Mouse (Mus musculus): ENCODE data around the gene Pigp. TPM values are rescaled to one million over a fixed set of nuclear protein-coding genes. Genes with fewer than 3 reads are reported as not detected.

Pigp gene
- polyA plus RNA-seq (2012; rRNA removed): 31.5 and 31.7 TPM in 2 replicates

DNA sequence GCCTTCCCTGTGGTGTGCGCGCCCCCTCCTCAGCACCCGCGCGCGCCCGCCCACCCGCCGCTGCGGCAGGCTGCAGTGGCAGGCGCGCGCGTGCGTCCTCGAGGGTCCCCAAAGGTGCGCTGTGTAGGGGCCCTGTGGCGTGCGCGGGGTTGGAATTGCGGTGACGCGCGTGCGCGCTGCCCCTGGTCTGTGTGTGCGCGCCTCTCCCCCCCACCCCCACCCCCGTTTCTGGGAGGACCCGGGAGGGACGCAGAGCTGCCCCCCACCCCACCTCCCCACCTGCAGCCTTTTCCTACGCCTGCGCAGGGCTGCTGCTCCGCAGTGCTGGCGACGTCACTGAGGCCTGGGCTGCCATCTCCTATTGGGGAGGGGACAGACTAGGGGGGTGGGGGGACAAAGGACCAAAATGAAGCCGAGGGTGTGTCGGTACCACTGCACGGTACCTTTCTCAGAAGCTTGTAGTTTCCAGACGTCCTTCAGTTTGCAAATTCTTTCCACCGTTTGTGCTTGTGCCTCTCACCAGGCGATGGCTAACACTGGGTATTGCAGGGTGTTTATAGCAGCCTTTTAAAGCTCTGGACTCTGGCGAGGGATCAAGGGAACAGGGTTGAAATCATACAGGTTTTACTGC lies at the start of gene Pigp:
Gene Pigp (minus strand): TSS at position 542 of the 631 bp plus-strand sequence.

GRCm38 (mm10) chr16:94370173-94370914 lies 1.3 kb downstream of the Pigp start, which contains the start of gene Ttc3:
TSS of gene Ttc3 (plus strand) at chr16:94370618.

DNA sequence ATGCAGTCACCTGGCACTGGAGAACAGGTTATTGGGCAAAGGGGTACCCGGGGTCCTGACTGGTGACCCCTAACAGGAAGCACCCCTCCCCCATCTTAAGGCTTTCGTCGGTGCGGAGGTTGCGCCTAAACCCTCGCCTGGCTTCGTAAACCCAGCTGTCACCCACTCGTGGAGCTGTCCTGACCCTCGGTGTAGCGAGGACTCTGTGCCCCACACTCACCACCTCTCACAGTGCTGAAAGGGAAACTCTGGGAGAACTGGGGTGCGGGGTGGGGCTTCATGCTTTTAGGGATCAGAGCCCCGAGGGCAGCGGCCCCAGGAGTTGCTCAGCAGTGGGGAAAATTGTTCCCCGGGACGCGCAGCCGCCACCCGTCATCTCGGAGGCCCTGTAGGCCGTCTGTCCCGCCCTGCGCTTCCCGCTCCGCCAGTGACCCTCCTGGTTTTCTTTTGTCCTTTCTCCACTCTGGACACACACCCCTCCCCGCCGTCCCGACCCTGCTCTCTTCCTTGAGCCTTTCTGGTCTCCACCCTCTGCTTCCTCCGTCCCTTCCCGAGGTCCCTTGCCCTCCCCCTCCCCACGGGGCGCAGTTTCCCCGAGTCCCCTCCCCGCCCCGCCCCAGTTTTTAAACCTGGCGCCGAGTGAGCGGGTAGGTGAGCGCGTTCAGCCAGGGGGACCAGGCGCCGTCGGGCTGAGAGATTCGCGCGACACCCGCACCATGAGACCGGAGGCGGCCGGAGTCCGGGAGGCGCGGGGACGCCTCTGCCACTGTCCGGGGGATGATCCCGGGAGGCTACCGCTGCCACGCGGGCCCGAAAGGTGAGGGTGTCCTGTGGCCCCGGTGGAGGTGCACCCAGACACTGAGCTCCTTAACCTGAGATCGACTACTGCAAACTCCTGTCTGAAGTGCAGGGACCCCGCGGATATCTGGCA lies 43.6 kb downstream of the Pigp start, which contains the start of gene Ripply3:
Gene Ripply3 (plus strand): TSS at position 640 of the 931 bp plus-strand sequence.

DNA sequence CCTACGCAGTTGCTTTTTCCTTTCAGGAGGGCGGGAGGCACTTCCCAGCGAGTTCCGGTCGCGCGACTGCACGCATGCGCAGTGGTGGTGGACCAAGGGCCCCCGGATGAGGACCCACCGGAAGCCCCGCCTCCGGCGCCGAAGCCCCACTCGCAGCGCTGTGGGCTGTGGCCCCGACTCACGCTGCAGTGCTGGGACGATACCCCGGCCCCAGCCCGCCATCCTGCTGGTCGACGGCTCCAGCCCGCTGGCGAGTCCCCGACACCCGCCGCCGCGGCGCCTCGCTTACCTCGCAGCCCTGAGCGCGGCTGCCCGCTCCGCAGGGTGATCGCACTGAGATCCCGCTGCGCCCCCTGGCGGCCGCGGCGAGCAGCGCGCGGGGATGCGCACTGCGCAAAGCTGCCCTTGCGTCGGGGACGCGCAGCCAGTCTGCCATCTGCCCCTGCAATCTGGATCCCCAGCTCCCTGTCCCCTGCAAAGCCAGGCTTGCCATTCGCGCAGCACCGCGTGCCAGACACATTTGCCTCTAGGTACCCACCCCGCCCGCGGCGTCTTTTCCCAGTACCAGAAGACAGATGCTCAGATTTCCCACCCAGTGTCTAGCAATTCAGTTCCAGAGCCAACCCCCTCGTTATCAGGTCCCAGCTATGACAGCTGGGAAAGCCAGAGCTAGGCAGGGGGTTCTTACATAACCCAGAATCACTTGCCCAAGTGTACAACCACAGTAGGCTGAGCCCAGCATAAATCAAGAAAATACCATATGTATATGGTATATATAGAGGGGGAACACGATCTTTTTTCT lies 58.2 kb downstream of the Pigp start, which contains the start of gene Hlcs:
Gene Hlcs (minus strand): TSS at position 343 of the 802 bp plus-strand sequence.

Other genes with a start within 250 kb of the Pigp start
- 3.0 and 3.1 TPM in 2 replicates for gene Hlcs, start 58.3 kb downstream of the Pigp start, polyA plus RNA-seq (2012; rRNA removed)
- gene Ripply3, start 43.4 kb downstream of the Pigp start, polyA plus RNA-seq (2012; rRNA removed): 1.3 and 1.6 TPM in 2 replicates
- 8.2 and 8.9 TPM in 2 replicates for gene Ttc3, start 1.2 kb downstream of the Pigp start, polyA plus RNA-seq (2012; rRNA removed)
- 18.4 and 20.3 TPM in 2 replicates for gene Vps26c, start 155.0 kb upstream of the Pigp start, polyA plus RNA-seq (2012; rRNA removed)
- 7.8 and 9.3 TPM in 2 replicates for gene Dyrk1a, start 198.2 kb upstream of the Pigp start, polyA plus RNA-seq (2012; rRNA removed)